Mouse (Mus musculus): ENCODE data around the gene Col1a2. TPM values are rescaled to one million over a fixed set of nuclear protein-coding genes. Genes with fewer than 3 reads are reported as not detected.

Col1a2 gene
- total RNA-seq, 2 experiments from 2014 or later = 0.19 to 0.51 TPM

DNA sequence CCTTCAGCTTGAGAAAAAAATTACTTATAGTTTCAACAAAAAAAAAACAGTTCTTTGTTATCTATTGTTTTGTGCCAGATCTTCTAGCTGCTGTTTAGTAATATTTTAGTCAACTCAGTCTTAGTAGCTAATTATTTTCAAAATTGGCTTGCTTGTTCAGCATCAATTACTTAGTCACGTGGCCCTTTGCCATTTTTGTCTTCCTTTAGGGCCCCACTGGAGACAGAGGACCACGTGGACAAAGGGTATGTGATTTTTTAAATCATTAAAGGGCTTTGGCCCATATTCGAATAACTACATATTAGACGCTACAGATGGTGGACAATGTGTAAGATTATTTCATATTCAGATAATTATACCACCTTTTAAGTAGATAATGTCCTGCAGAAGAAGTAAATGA, 4.8 kb downstream of the Col1a2 start:
- no peak for ATAC-seq (replicated peaks; ENCODE audit: low FRiP score, poor library complexity, severe bottlenecking)

DNA sequence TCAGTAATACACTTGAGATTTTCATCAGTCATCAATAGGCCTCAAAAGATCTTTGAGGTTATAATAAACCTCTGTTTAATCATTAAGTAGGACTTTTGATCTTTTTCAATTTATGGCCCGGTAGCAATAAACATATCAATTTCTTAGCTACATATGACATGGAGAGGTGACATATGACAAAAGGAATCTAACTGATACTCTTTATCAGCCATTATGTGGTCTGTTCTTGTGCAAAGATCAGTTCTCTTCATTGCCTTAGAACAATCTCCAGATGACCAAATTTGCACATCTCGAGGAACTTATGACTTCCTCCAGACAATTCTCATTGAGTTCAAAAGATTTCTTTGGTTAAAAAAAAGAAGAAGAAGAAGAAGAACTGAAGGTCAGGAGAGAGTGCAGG, 10.1 kb downstream of the Col1a2 start:
- ATAC-seq (replicated peaks; ENCODE audit: low FRiP score, poor library complexity, severe bottlenecking) = no peak

GRCm38 (mm10) chr6:4521031-4521430, 16.4 kb downstream of the Col1a2 start:
- ATAC-seq (replicated peaks; ENCODE audit: low FRiP score, poor library complexity, severe bottlenecking) = no peak

DNA sequence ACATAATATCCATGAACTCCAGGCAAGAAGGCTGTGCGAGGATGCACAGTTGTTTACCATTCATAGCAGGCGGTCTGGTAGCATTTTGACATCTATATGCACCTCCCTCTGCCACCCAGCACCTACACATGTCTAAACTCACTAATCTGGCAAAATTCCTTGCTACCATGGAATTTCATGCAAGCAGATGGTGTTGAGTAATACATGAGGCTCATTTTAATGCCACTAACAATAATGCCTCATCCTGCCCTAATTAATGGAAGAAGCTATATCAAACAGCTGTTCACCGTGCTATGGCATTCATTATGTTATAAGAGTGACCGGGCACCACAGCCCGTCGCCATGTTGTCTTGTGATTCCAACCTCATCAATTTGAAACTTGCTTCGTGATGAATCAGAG, 23.8 kb downstream of the Col1a2 start:
- ATAC-seq (replicated peaks; ENCODE audit: low FRiP score, poor library complexity, severe bottlenecking) = no peak

DNA sequence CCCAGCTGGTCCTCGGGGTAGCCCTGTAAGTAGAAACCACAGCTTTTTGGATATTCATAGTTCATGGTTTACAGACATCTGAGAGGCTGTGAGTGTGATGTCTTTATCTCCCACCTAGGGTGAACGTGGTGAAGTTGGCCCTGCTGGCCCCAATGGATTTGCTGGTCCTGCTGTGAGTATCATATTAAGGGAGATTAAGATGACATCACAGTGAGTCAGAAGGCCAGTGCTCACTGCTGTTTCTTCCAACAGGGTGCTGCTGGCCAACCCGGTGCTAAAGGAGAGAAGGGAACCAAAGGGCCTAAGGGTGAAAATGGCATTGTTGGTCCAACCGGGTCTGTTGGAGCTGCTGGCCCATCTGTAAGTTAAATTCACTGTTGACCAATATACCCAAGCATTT, 26.4 kb downstream of the Col1a2 start:
- no peak for ATAC-seq (replicated peaks; ENCODE audit: low FRiP score, poor library complexity, severe bottlenecking)

DNA sequence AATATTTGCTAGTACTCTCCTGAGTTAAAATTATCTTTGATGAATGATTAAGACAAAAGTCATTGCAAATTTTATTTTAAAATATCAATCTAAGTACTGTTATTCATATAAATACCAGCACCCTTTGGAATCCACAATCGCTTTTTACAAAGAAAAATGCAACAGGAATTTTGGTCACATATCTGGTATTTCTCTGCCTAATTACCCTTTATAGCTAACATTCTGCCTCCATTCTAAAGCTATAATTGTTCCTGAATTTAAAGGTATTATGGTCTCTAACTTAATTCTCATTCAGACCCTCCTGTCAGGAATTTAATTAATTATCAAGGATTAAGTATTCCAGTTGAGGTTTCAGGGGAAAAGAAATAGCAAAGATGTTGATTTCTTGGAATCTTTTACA, 28.3 kb downstream of the Col1a2 start:
- no peak for ATAC-seq (replicated peaks; ENCODE audit: low FRiP score, poor library complexity, severe bottlenecking)

DNA sequence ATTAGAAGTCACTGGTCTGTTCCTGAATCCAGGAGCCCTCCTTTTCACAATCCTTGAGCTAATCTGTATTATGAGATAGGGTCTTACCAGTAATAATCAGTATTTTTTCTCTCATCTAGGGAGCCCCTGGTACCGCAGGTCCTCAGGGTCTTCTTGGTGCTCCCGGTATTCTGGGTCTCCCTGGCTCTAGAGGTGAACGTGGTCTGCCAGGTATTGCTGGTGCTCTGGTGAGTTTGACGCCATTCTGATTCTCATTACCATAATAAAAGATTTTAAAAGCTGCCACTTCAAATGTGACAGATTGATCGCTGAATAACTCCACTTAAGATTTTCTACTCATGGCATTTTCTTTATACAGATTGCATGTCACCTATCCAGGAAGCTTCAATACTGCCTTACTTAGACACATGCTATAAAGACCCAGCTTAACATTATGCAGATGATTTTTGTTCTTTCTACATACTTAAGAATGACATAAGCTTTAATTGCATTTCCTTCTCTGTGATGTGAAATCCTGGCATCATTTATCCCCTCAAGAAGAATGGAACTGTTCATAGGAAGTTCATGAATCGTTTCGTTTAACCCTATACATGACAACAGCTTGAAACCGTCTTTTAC, 30.0 kb downstream of the Col1a2 start:
- no peak for ATAC-seq (replicated peaks; ENCODE audit: low FRiP score, poor library complexity, severe bottlenecking)

- no peak for ATAC-seq (replicated peaks; ENCODE audit: low FRiP score, poor library complexity, severe bottlenecking)
Measured at GRCm38 (mm10) chr6:4541926-4542715, 37.5 kb downstream of the Col1a2 start.

GRCm38 (mm10) chr6:4544554-4544953, 39.9 kb downstream of the Col1a2 start:
- no peak for ATAC-seq (replicated peaks; ENCODE audit: low FRiP score, poor library complexity, severe bottlenecking)

DNA sequence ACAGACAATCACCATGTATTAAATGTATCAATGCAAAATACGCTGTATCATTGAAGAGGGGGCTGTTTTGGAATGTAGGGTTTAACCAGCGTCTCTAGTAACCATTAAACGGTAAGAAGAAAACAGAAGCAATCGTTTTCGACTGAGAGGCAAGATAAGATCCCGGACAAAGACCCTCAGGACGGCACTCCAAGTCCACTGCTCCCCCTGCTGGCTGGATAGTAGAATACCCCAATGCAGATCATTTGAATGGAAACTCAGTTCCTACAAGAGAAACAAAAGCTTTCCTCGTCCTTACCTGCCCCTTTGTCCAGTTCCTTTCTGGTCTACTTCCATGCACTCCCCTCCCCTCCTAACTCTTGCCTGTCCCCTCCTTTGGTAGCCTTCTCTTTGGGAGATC, 41.1 kb downstream of the Col1a2 start:
- no peak for ATAC-seq (replicated peaks; ENCODE audit: low FRiP score, poor library complexity, severe bottlenecking)

DNA sequence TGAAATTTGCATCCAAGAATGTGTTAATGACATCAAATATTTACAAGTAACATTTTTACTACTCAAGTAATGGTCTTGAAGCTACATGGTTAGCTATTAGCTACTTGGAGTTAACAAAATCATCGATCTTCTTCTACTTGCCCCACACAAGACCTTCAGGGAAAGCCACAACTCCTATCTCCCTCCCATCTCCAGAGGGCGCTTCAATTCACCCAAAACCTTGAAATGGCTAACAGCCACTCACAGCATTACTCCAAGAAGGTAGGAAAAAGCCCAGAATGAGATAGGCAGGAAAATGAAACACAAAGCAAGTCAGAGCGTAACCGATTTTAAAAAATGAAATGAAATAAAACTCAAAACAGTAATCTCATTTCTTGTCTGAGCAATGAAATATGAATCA, 44.3 kb downstream of the Col1a2 start:
- ATAC-seq (replicated peaks; ENCODE audit: low FRiP score, poor library complexity, severe bottlenecking) = no peak

GRCm38 (mm10) chr6:4549846-4550548, 45.4 kb downstream of the Col1a2 start:
- no peak for ATAC-seq (replicated peaks; ENCODE audit: low FRiP score, poor library complexity, severe bottlenecking)

GRCm38 (mm10) chr6:4550549-4550915, 45.9 kb downstream of the Col1a2 start:
- ATAC-seq (replicated peaks; ENCODE audit: low FRiP score, poor library complexity, severe bottlenecking) = no peak

DNA sequence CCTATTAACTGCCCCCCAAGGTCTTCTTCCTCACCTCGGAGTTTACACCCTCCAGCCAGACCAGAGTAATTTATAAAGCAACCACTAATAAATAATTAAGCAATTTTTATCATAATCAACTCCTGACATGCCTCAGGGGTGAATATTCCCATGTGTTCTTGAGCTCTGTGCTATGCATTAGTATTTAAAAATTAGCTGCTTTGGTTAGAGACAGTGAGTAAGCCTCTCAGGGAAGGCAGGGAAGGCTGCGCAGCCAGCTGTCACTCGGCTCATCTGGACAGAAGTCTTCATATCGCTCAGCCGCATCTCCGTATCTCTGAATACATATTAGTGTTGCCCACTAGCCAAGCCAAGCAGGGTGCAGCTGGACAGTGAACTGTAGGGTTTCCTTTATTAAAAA, 50.8 kb downstream of the Col1a2 start:
- ATAC-seq (replicated peaks; ENCODE audit: low FRiP score, poor library complexity, severe bottlenecking) = no peak

- ATAC-seq (replicated peaks; ENCODE audit: low FRiP score, poor library complexity, severe bottlenecking) = no peak
Measured at GRCm38 (mm10) chr6:4557086-4557485, 52.5 kb downstream of the Col1a2 start.

DNA sequence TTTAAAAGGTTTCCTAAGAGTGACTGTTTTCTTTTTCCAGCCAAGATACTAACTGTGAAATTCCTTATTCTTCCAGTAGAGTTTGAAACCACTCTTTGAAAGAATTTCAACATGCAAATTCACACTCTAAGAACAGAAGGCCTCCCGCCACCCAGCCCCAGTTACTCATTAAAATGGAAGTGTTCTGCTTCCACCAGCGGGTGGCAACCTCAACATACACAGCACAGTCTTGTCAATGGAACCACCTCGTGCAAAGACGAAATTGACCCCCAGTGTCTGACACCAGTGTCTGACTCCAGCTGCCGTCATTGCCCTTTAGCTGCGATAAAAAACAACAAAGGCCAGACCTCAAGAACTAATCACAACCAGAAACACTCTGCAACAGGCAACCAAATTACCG, 53.1 kb downstream of the Col1a2 start:
- ATAC-seq (replicated peaks; ENCODE audit: low FRiP score, poor library complexity, severe bottlenecking) = no peak

DNA sequence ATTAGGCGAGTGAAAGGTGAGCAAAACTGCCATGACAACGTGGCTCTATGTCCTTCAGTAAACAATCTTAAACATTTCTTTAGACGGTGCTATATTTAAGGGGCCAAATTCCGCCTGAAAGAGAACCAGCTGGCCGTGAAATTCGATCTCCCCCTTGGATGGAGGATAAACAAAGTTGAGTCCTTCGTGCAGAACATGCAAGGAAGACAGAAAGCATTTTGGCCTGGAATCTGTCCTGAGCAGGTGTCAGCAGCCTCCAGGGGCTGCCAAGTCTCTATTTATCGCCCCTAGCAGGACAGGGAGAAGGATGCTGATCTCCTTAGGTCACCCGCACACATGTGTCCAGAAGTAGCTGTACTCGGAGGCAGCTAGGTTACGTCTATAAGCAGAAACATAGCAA, 56.5 kb downstream of the Col1a2 start:
- no peak for ATAC-seq (replicated peaks; ENCODE audit: low FRiP score, poor library complexity, severe bottlenecking)

DNA sequence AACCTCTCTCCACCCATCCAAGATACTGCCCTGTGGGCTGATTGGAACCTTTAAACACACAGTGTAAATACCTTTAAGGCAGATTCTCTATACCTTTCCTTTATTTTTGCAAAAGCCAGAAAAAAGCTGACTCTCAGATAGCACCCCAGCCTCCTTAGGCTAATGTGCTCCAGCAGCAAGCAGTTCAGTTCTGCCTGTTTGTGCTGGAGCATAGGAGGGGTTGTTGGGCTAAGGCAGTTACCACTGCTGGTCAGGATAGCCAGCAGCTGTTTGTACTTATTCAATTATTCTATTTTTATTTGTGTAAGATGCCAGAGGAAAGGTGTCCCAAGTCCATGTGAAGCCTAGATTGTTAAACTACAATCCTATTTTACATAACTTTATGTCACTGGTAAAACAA, 57.0 kb downstream of the Col1a2 start:
- no peak for ATAC-seq (replicated peaks; ENCODE audit: low FRiP score, poor library complexity, severe bottlenecking)

GRCm38 (mm10) chr6:4562401-4562800, 57.8 kb downstream of the Col1a2 start:
- ATAC-seq (replicated peaks; ENCODE audit: low FRiP score, poor library complexity, severe bottlenecking) = no peak

DNA sequence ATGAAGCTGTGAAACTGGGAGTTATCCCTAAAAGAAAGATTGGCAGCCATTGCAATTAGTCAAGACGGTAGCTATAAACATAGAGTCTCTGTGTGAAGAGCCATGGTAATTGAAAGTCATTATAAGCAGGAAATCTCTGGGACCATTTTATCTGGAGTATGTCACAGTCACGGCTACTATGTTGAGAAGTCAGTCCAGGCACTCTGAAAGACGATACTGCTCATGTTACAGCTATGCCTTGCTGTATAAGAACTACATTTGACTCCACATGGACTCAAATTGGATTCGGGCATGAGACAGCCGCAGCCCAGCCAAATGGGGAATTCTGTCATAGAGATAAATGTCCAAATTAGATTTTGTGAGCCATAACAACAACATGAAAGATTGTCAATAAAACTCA, 58.9 kb downstream of the Col1a2 start:
- ATAC-seq (replicated peaks; ENCODE audit: low FRiP score, poor library complexity, severe bottlenecking) = no peak

DNA sequence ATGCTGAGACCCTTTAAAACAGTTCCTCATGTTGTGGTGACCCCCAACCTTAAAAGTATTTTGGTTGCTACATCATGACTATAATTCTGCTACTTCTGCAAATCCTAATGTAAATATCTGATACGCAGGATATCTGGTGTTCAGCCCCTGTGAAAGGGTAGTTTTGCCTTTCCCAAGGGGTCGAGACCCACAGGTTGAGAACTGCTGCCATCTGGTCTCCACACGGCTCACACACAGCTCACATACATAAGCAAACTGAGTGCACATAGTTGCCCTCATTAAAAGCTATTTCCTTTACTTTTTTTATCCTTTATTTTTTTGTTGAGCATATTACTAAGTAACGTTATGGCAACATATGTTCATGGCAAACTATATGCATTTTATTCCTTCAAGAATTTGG, 65.8 kb downstream of the Col1a2 start:
- ATAC-seq (replicated peaks; ENCODE audit: low FRiP score, poor library complexity, severe bottlenecking) = no peak

Measured in erythroblast, adult 5-6 weeks (primary cell).